Mouse (Mus musculus): ENCODE data around the gene Numa1.
"Not testable (repeated sequence)": the region's sequence is repeated elsewhere in the genome, so short reads cannot be mapped to it uniquely, and the experiment has no call there.

Numa1 gene

GRCm38 (mm10) chr7:101933751-101934240, at the start of gene Numa1, which contains the start of gene Lrrc51:
Gene Numa1 (plus strand): TSS chr7:101934111.
Gene Lrrc51 (minus strand): TSS chr7:101933895.
- DNase-seq (ENCODE audit: low read depth): peak; percentile 96

- no peak for DNase-seq (ENCODE audit: low read depth)
Observed at GRCm38 (mm10) chr7:101884160-101884559, 49.8 kb upstream of the Numa1 start.

- no peak for DNase-seq (ENCODE audit: low read depth)
Observed at GRCm38 (mm10) chr7:101886274-101886673, 47.6 kb upstream of the Numa1 start.

- no peak for DNase-seq (ENCODE audit: low read depth)
Observed at GRCm38 (mm10) chr7:101888460-101888859, 45.5 kb upstream of the Numa1 start.

- no peak for DNase-seq (ENCODE audit: low read depth)
Observed at GRCm38 (mm10) chr7:101895695-101896094, 38.2 kb upstream of the Numa1 start.

GRCm38 (mm10) chr7:101896104-101897066, 37.5 kb upstream of the Numa1 start:
- peak; percentile 97 for DNase-seq (ENCODE audit: low read depth)

GRCm38 (mm10) chr7:101900331-101901097, 33.4 kb upstream of the Numa1 start:
- DNase-seq (ENCODE audit: low read depth): no peak

- no peak for DNase-seq (ENCODE audit: low read depth)
Observed at GRCm38 (mm10) chr7:101901969-101902368, 31.9 kb upstream of the Numa1 start.

- no peak for DNase-seq (ENCODE audit: low read depth)
Observed at GRCm38 (mm10) chr7:101902846-101903245, 31.1 kb upstream of the Numa1 start.

GRCm38 (mm10) chr7:101905561-101906286, 28.2 kb upstream of the Numa1 start, which contains the start of gene Lamtor1:
Gene Lamtor1 (plus strand): TSS chr7:101905904.
- peak; percentile 99 for DNase-seq (ENCODE audit: low read depth)

GRCm38 (mm10) chr7:101906287-101906681, 27.6 kb upstream of the Numa1 start, which contains the start of gene Tomt:
Gene Tomt (minus strand): TSS chr7:101906359.
- DNase-seq (ENCODE audit: low read depth): no peak

GRCm38 (mm10) chr7:101906696-101907095, 27.2 kb upstream of the Numa1 start:
- DNase-seq (ENCODE audit: low read depth): peak; percentile 44

- peak; percentile 11 for DNase-seq (ENCODE audit: low read depth)
Observed at GRCm38 (mm10) chr7:101908367-101908766, 25.5 kb upstream of the Numa1 start.

- no peak for DNase-seq (ENCODE audit: low read depth)
Observed at GRCm38 (mm10) chr7:101910138-101910537, 23.8 kb upstream of the Numa1 start.

- peak; percentile 11 for DNase-seq (ENCODE audit: low read depth)
Observed at GRCm38 (mm10) chr7:101911982-101912381, 21.9 kb upstream of the Numa1 start.

GRCm38 (mm10) chr7:101918071-101918470, 15.8 kb upstream of the Numa1 start:
- DNase-seq (ENCODE audit: low read depth): peak; percentile 82

GRCm38 (mm10) chr7:101925892-101926291, 8.0 kb upstream of the Numa1 start:
- DNase-seq (ENCODE audit: low read depth): not testable (repeated sequence)

- DNase-seq (ENCODE audit: low read depth): peak; percentile 14
Observed at GRCm38 (mm10) chr7:101928093-101928492, 5.8 kb upstream of the Numa1 start.

- DNase-seq (ENCODE audit: low read depth): no peak
Observed at GRCm38 (mm10) chr7:101932551-101932950, 1.4 kb upstream of the Numa1 start.

- DNase-seq (ENCODE audit: low read depth): peak; percentile 58
Observed at GRCm38 (mm10) chr7:101933300-101933699, 611 bp upstream of the Numa1 start.

- no peak for DNase-seq (ENCODE audit: low read depth)
Observed at GRCm38 (mm10) chr7:101935957-101936356, 2.0 kb downstream of the Numa1 start.

GRCm38 (mm10) chr7:101936996-101937395, 3.1 kb downstream of the Numa1 start:
- DNase-seq (ENCODE audit: low read depth): no peak
